Mouse (Mus musculus): Measurements from ENCODE around the gene Hsd17b13. TPM values are rescaled to one million over a fixed set of nuclear protein-coding genes. Genes with fewer than 3 reads are reported as not detected.

Gene Hsd17b13
- polyA plus RNA-seq, 1 experiment from 2014 or later, result not detected

DNA sequence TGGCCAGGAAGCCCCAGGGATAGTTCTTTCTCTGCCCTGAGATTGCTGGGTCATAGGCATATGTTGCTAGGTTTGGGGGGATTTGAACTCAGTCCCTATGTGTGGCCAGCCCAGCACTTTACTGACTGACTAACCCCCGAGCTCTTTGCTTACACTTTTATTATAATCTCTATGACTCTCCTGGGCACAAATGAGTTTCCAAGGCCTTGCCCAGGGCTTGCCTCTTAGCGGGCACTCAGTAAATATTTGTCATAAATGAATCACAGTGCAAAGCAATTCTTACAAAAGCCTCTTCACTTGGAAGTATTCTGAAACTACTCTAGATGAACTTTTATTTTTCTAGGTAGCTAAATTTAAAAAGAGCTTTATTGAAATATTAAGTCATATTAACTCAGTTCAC, 26.7 kb upstream of the Hsd17b13 start:
- Histone ChIP-seq H3K4me3 (no peak overlapping the region), H3K4me2 (no peak overlapping the region), H3K9me3 (no peaks in the 10 kb centered on the region), H3K27ac (no peak overlapping the region), H3K36me3 (no peaks in the 10 kb centered on the region), H3K27me3 (0 out of 2 replicates have a peak, but pooled peaks cover 8% of the 10 kb centered on the region), H3K4me1 (replicated peaks) (peaks cover 9% of the 10 kb centered on the region), H3K9ac (no peak overlapping the region)
- WGBS, result 87% methylated on average over 2 of the region's 2 CpGs
- no peak for ATAC-seq (ENCODE audit: low FRiP score)

DNA sequence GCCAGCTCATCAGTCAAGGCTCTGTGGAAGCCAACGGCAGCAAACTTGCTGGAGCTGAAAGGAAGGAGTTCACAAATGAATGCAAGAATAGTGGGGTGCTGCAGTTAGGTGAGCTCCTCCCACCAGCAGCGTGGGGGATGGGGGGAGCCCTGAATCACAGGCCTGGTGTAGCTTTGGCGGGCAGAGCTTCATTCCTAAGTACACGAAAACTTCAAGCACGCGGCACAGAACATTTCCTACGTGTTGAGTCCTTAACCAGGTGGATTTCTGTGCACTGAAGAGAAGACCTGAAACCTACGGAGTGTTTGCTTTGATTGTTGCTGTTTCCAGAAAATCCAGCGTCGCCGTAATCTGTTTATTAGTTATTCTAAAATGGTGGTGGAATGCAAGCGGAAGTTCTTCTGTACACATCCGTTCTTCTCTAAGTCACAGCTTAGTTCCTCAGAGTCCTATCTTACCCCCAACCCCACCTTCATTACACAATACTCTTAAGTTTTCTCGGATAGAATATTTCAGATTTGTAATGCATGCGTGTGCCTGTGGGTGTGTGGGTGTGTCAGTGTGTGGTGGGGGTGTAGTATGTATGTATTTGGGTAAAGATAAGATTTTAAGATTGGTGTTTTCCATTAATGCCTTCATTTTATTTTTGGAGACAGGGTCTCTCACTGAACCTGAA, 26.2 kb upstream of the Hsd17b13 start:
- WGBS, result 52% methylated on average over 15 of the region's 15 CpGs
- no peaks in the 10 kb centered on the region for H3K36me3 ChIP-seq
- H3K4me1 ChIP-seq (replicated peaks), result peaks cover 9% of the 10 kb centered on the region
- peak overlapping the region; percentile 19 for H3K4me3 ChIP-seq
- no peaks in the 10 kb centered on the region for H3K9me3 ChIP-seq
- ATAC-seq (ENCODE audit: low FRiP score), result no peak
- H3K9ac ChIP-seq, result 0 out of 2 replicates have a peak overlapping the region, but pooled peaks have one; percentile 29
- 0 out of 2 replicates have a peak, but pooled peaks cover 8% of the 10 kb centered on the region for H3K27me3 ChIP-seq
- no peak overlapping the region for H3K27ac ChIP-seq
- peak overlapping the region; percentile 44 for H3K4me2 ChIP-seq

DNA sequence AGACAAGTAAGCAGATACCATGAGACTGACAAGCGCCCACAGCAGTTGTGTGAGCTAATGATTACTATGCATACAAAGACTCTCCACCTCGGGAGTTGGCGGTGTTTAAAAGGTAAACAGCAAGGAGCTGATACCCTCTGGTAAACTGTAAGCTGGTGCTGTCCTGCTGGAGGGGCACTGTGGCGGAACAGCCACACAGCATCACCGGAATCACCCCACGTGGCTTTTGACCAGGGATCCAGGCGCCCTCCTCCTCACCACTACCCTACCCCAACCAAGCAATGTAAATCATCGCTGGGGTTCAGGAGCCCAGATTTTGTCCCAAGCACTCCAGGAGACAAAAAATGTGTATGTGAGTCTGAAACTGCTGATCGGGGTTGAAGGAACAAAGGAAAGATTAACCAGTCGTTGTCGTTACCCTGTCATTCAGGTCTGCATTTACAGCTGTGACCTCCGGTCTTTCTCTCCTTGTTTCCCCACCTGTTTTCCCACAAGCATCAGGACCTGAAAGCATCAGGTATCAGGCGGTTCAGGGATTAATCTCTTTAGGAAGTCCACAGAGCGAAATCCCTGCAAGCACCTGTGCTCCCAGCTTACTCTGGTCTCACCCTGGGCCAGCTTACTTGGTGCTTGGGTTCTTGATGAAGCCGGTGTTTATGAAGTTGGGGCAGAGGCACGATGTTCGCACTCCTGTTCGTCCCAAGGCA, 25.5 kb upstream of the Hsd17b13 start:
- H3K27ac ChIP-seq, result no peak overlapping the region
- H3K36me3 ChIP-seq, result no peaks in the 10 kb centered on the region
- WGBS, result 19% methylated on average over 18 of the region's 18 CpGs
- H3K4me2 ChIP-seq, result peak overlapping the region; percentile 44
- ATAC-seq (ENCODE audit: low FRiP score), result no peak
- H3K4me1 ChIP-seq (replicated peaks), result peaks cover 9% of the 10 kb centered on the region
- H3K9me3 ChIP-seq, result no peaks in the 10 kb centered on the region
- H3K9ac ChIP-seq, result 0 out of 2 replicates have a peak overlapping the region, but pooled peaks have one; percentile 29
- H3K4me3 ChIP-seq, result peak overlapping the region; percentile 19
- 0 out of 2 replicates have a peak, but pooled peaks cover 8% of the 10 kb centered on the region for H3K27me3 ChIP-seq

DNA sequence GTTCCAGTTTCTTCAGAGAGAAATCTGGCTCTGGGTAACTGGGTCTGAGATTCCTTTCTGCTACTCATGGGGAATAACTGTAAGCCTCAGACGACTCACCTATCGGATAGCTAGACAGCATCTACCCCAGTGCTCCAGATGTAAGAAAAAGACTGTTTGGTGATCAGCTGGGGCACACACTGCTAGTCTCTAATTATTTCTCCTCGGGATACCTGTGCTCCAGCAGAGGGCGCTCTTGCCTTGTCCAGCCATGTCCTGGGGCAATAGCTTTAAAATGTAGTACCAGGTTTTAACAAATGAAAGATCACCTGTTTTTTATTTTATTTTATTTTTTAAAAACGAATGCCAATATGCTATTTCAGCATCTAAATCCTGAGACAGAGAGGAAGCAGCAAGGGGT, 22.5 kb upstream of the Hsd17b13 start:
- no peak overlapping the region for H3K4me2 ChIP-seq
- 9% methylated on average over 5 of the region's 5 CpGs for WGBS
- no peak for ATAC-seq (ENCODE audit: low FRiP score)

DNA sequence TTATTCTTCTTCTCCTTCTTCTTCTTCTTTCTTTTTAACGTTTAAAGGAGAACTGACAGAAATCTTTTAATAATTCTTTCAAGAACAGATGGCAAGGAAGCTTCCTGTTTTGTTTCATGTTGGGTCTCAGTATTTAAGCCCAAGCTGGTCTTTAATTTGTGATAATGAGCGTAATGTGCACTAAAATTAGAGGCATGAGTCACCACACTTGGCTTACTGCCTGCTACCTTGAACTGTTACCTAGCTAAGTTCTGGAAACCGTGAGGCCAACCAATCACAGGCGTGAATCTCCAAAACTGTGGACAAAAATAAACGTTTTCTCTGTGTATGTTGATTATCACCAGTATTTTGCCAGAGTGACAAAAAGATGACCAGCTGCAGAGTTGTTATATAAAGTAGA, 21.5 kb upstream of the Hsd17b13 start:
- ATAC-seq (ENCODE audit: low FRiP score), result no peak
- no peak overlapping the region for H3K4me2 ChIP-seq
- H3K27ac ChIP-seq, result no peak overlapping the region
- no peaks in the 10 kb centered on the region for H3K36me3 ChIP-seq
- H3K4me3 ChIP-seq, result no peak overlapping the region
- H3K9me3 ChIP-seq, result no peaks in the 10 kb centered on the region
- peaks cover 9% of the 10 kb centered on the region for H3K4me1 ChIP-seq (replicated peaks)
- 79% methylated on average over 5 of the region's 5 CpGs for WGBS
- no peak overlapping the region for H3K9ac ChIP-seq
- H3K27me3 ChIP-seq, result 0 out of 2 replicates have a peak, but pooled peaks cover 3% of the 10 kb centered on the region

More for the DNA sequence above, 22.5 kb upstream of the Hsd17b13 start:
- H3K4me3 ChIP-seq, result no peak overlapping the region
- peaks cover 9% of the 10 kb centered on the region for H3K4me1 ChIP-seq (replicated peaks)
- H3K36me3 ChIP-seq, result no peaks in the 10 kb centered on the region
- no peak overlapping the region for H3K27ac ChIP-seq
- 0 out of 2 replicates have a peak, but pooled peaks cover 6% of the 10 kb centered on the region for H3K27me3 ChIP-seq
- no peaks in the 10 kb centered on the region for H3K9me3 ChIP-seq
- no peak overlapping the region for H3K9ac ChIP-seq

DNA sequence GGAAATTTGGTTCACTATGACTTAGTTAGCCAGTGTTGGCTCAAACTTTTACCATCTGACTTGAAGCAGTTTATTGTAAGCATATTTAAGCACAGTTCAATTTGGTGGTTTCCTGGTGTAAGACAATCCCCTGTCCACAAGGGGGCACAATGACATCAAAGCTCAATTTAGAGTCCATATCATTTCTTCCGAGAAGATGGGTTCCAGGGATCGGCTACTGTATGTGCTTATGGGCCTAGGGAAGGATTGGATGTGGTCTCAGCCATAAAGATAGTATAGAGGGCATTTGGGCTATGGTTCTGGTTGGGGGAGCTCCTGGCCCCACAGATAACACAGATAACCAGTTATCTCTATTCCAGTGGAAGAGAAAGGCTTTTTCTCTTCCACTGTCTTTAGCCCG, 18.0 kb upstream of the Hsd17b13 start:
- Histone ChIP-seq H3K27ac (no peak overlapping the region), H3K4me2 (no peak overlapping the region), H3K27me3 (no peaks in the 10 kb centered on the region), H3K4me1 (replicated peaks) (no peaks in the 10 kb centered on the region), H3K36me3 (no peaks in the 10 kb centered on the region), H3K9me3 (no peaks in the 10 kb centered on the region), H3K4me3 (no peak overlapping the region), H3K9ac (no peak overlapping the region)
- WGBS, result 61% methylated on average over 3 of the region's 3 CpGs
- no peak for ATAC-seq (ENCODE audit: low FRiP score)

DNA sequence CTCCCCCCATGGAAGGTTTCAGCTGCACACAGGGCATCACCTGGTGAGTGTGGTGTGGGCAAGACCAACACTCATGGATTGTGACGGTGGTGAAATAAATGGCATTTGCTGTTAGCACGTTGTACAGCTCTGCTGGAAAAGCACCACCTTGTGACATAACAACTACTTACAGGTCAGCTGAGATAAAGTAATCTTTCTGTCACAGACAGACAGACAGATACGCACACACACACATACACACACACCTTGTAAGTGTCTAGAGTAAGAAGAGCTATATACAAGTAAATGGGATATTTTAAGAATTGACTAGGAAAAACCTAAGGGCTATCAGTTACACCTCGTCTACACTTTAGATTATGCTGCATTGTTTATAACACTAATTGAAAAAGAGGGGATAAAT, 17.5 kb upstream of the Hsd17b13 start:
- H3K9me3 ChIP-seq, result no peaks in the 10 kb centered on the region
- H3K4me3 ChIP-seq, result no peak overlapping the region
- no peaks in the 10 kb centered on the region for H3K36me3 ChIP-seq
- H3K9ac ChIP-seq, result no peak overlapping the region
- H3K27ac ChIP-seq, result no peak overlapping the region
- 91% methylated on average over 4 of the region's 4 CpGs for WGBS
- no peaks in the 10 kb centered on the region for H3K4me1 ChIP-seq (replicated peaks)
- no peak for ATAC-seq (ENCODE audit: low FRiP score)
- H3K4me2 ChIP-seq, result no peak overlapping the region
- H3K27me3 ChIP-seq, result no peaks in the 10 kb centered on the region

DNA sequence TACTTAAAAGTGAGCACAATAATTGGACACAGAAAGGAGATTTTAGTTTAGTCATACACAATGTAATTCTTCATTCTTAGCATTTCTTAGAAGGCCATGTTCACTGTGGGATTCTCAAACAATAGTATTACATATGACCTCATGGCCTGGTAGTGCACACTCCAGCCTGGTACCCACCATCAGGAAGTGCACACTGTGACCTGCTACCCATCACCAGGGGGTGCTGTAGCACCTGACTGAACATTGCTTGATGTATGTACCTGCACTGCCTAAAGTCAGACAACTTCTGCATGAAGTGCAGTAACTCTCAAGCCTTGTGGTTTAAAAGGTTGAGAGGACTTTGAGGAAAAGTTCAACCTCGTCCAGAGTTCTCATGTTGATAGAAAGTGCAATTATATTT, 16.4 kb upstream of the Hsd17b13 start:
- 76% methylated on average over 1 of the region's 1 CpGs for WGBS
- no peaks in the 10 kb centered on the region for H3K9me3 ChIP-seq
- H3K4me3 ChIP-seq, result no peak overlapping the region
- no peaks in the 10 kb centered on the region for H3K4me1 ChIP-seq (replicated peaks)
- no peaks in the 10 kb centered on the region for H3K27me3 ChIP-seq
- no peak overlapping the region for H3K9ac ChIP-seq
- no peak for ATAC-seq (ENCODE audit: low FRiP score)
- no peak overlapping the region for H3K27ac ChIP-seq
- H3K4me2 ChIP-seq, result no peak overlapping the region
- H3K36me3 ChIP-seq, result no peaks in the 10 kb centered on the region

DNA sequence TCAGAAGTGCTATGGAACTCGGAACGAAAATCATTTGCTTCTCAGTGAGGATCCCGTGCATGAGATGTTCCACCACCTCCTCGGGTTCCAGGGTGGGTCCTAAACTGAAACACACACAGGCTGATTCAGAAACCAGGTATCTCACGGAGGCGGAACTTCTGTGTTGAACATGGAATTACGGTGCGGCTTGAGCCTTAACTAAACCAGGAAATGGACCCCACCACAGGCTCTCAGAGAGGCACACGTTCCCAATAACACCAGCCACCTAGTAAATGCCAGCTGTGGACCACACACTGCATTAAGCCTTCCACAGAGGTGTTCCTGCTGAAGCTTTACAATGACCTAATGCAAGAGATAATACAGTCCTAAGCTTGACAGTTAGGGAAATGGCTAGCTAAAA, 15.6 kb upstream of the Hsd17b13 start:
- H3K9me3 ChIP-seq, result no peaks in the 10 kb centered on the region
- H3K9ac ChIP-seq, result no peak overlapping the region
- no peaks in the 10 kb centered on the region for H3K27me3 ChIP-seq
- no peak for ATAC-seq (ENCODE audit: low FRiP score)
- H3K4me1 ChIP-seq (replicated peaks), result no peaks in the 10 kb centered on the region
- no peak overlapping the region for H3K27ac ChIP-seq
- H3K4me3 ChIP-seq, result no peak overlapping the region
- no peak overlapping the region for H3K4me2 ChIP-seq
- H3K36me3 ChIP-seq, result no peaks in the 10 kb centered on the region
- WGBS, result 93% methylated on average over 9 of the region's 9 CpGs

DNA sequence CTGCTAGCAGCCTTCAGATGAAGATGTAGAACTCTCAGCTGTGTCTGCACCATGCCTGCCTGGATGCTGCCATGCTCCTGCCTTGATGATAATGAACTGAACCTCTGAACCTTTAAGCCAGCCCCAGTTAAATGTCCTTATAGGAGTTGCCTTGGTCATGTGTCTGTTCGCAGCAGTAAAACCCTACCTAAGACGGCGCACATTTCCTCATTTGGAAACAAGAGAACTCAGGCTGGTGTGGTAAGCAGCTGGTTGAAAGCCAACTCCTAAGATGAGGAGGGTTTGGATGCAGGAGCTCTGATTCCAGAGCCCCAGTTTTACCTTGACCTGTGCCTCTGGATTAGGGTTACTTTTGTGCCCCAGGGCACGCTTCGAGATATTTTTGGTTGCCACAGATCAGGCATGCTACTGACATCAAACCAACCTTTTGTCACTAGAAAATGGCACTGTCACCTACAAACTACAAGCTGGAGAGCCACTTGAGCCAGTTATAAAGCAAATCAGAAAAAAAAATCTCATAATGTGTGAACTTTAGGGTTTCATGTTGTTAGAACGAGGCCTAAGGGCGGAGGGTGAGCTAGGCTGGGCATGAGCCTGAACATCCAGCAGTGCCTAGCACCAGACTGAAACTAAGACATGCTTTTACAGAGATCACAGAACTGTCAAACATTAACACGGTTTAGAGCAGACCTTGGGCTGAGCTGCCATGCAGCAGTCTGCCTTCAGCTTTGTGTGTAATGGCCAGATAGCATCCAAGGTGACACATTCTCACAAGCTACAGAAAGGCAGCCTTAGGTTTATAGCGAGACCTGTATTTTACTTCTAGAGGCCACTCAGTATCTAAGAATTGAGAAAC, 3.7 kb upstream of the Hsd17b13 start:
- no peak for ATAC-seq (ENCODE audit: low FRiP score)
- Histone ChIP-seq H3K9me3 (no peaks in the 10 kb centered on the region), H3K9ac (no peak overlapping the region), H3K4me2 (no peak overlapping the region), H3K27ac (no peak overlapping the region), H3K27me3 (no peaks in the 10 kb centered on the region), H3K36me3 (no peaks in the 10 kb centered on the region), H3K4me1 (replicated peaks) (no peaks in the 10 kb centered on the region), H3K4me3 (no peak overlapping the region)
- 90% methylated on average over 9 of the region's 9 CpGs for WGBS

DNA sequence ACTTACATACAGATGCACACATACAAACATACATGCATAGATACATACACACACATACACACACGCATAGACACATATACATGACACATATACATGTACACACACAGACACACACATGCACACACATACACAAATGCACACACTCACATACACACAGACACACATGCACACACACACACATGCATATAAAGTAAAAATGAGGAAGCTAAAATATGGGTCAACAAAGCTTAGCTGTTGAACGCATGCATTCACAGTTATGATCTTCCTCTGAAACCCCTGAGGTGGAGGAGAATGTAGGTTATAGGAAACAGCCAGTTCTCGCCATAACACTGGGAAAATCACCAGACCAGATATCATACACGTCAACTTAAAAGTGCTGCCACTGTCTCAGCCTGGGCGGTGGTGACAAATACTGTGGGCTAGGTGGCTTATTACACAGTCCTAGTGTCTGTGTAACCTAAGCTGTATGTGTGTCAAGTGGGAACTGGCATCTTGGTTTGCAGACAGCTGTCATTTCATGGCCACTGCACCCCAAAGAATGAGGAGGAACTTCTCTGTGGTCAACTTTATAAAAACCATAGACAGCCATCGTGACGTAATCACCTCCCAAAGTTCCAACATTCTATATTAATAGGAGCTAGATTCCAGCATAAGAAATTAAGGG, 829 bp upstream of the Hsd17b13 start:
- WGBS, result 93% methylated on average over 7 of the region's 7 CpGs
- no peak overlapping the region for H3K4me2 ChIP-seq

DNA sequence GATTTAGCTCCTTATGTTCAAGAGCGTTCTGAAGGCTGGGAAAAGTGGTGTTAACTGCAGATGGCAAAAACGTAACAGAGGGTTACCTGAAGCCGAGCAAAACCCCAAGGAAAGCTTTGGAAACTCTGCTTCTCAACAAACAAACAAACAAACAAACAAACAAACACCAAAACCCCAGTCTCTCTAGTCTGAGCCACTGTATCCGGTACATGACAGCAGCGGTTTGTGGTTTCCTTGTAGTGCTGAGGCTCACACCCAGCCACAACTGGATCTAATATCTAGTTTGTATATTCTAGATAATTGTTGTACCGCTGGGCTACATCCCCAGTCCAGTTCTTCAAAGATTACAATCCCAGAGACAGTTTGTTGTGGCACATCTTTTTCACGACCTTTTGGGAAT, 1.5 kb downstream of the Hsd17b13 start:
- Histone ChIP-seq H3K4me3 (no peak overlapping the region), H3K4me1 (replicated peaks) (no peaks in the 10 kb centered on the region), H3K9ac (no peak overlapping the region), H3K27me3 (no peaks in the 10 kb centered on the region), H3K36me3 (no peaks in the 10 kb centered on the region), H3K4me2 (no peak overlapping the region), H3K9me3 (no peaks in the 10 kb centered on the region), H3K27ac (no peak overlapping the region)
- no peak for ATAC-seq (ENCODE audit: low FRiP score)
- 88% methylated on average over 7 of the region's 7 CpGs for WGBS

More for the DNA sequence above, 829 bp upstream of the Hsd17b13 start:
- no peak for ATAC-seq (ENCODE audit: low FRiP score)
- H3K27me3 ChIP-seq, result no peaks in the 10 kb centered on the region
- no peaks in the 10 kb centered on the region for H3K9me3 ChIP-seq
- H3K4me1 ChIP-seq (replicated peaks), result no peaks in the 10 kb centered on the region
- no peaks in the 10 kb centered on the region for H3K36me3 ChIP-seq
- H3K9ac ChIP-seq, result no peak overlapping the region
- H3K4me3 ChIP-seq, result no peak overlapping the region
- no peak overlapping the region for H3K27ac ChIP-seq
